Mouse (Mus musculus) forebrain, embryonic 14.5 days (tissue): ENCODE measurements around the gene Pde4c. TPM values are rescaled to one million over a fixed set of nuclear protein-coding genes. Genes with fewer than 3 reads are reported as not detected.
A peak's percentile ranks its signal among the peaks of the same experiment; 100 is the strongest.

Experiments used
- ATAC-seq: fragments of 200-750 bp; cut with Nextera tagmentation; 2 replicates; pipeline ENCODE4 v1.8.0; 2017; ENCODE audit warnings: mild to moderate bottlenecking, moderate library complexity
- DNase-seq: peaks from one replicate; pipeline ENCODE4 v3.0.0-alpha.2; 2015; ENCODE audit warnings: low spot score
- H3K27ac ChIP-seq: fragments of 300-500 bp; sonication (generic); 2 replicates; pipeline ENCODE4 v1.5.1; 2014; ENCODE audit warnings: low read depth, mild to moderate bottlenecking, control low read depth, low read length, moderate library complexity
- H3K27me3 ChIP-seq: fragments of 300-500 bp; sonication (generic); replicated peaks from 2 replicates; pipeline ENCODE4 v1.6.1; 2014; ENCODE audit warnings: low read length, control low read depth, mixed read lengths; ENCODE audit not compliant: control insufficient read depth, insufficient read depth
- H3K36me3 ChIP-seq: fragments of 300-500 bp; sonication (generic); 2 replicates; pipeline ENCODE4 v1.6.1; 2014; ENCODE audit warnings: low read length, control low read depth; ENCODE audit not compliant: control insufficient read depth, insufficient read depth
- H3K4me1 ChIP-seq: fragments of 300-500 bp; sonication (generic); 2 replicates; pipeline ENCODE4 v1.6.1; 2014; ENCODE audit warnings: antibody characterized with exemption, low read length, control low read depth; ENCODE audit not compliant: control insufficient read depth, insufficient read depth
- H3K4me2 ChIP-seq: fragments of 300-500 bp; sonication (generic); 2 replicates; pipeline ENCODE4 v1.6.1; 2014; ENCODE audit warnings: mild to moderate bottlenecking, control low read depth, low read length
- H3K4me3 ChIP-seq: fragments of 300-500 bp; sonication (generic); 2 replicates; pipeline ENCODE4 v1.5.1; 2014; ENCODE audit warnings: low read depth, low read length, control low read depth
- H3K9ac ChIP-seq: fragments of 300-500 bp; sonication (generic); 2 replicates; pipeline ENCODE4 v1.6.1; 2014; ENCODE audit warnings: mild to moderate bottlenecking, low read length, control low read depth, moderate library complexity
- H3K9me3 ChIP-seq: fragments of 300-500 bp; sonication (generic); replicated peaks from 2 replicates; pipeline ENCODE4 v1.6.1; 2016; ENCODE audit warnings: low read length, control low read depth, mixed read lengths; ENCODE audit not compliant: control insufficient read depth
- WGBS: fragments of 180-500 bp; shearing (Covaris S2); extraction: QIAGEN DNeasy Blood & Tissue Kit; methylation state at CpG from one replicate; pipeline ENCODE4 v1.1.7; 2014; 5-methylcytosine and 5-hydroxymethylcytosine counted together
- polyA plus RNA-seq: library from polyadenylated mRNA; unstranded; fragments of >200 nt; fragmentation: Nextera tagmentation; extraction: Ambion mirVana; gene quantifications from 2 replicates; pipeline ENCODE4 v1.2.1, GENCODE M21; 2014

The Pde4c gene
- polyA plus RNA-seq, 1 experiment from 2014 or later: not detected

DNA sequence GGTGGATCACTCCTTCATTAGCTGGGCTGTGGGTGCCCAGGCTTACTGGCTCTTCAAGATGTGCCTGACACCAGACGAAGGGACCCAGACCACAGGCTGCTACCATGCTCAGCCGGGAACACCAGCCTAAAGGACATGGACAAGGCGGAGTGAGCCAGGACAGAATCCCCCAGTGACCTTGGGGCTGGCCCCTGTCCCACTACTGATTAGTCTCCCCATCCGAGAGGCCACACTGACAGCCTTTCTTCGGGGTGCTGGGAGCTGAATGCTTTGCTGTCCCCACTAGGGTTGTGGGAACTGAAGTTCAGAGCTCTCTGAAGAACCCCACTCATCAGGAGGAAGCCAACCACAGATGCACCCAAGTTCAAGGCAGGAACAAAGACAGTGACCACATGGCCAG, 51.7 kb downstream of the Pde4c start:
- Histone ChIP-seq H3K36me3 (peaks cover 65% of the 10 kb centered on the region), H3K9ac (peak overlapping the region; percentile 98), H3K4me2 (peak overlapping the region; percentile 74), H3K9me3 (no peaks in the 10 kb centered on the region), H3K4me3 (peak overlapping the region; percentile 86), H3K27ac (no peak overlapping the region), H3K4me1 (peaks cover 35% of the 10 kb centered on the region), H3K27me3 (no peaks in the 10 kb centered on the region)
- 92% methylated on average over 5 of the region's 5 CpGs for WGBS
- DNase-seq: no peak
- no peak for ATAC-seq

- no peak for DNase-seq
- Histone ChIP-seq H3K27me3 (no peaks in the 10 kb centered on the region), H3K4me1 (peaks cover 35% of the 10 kb centered on the region), H3K27ac (peak overlapping the region; percentile 96), H3K4me3 (peak overlapping the region; percentile 86), H3K9me3 (no peaks in the 10 kb centered on the region), H3K9ac (peak overlapping the region; percentile 98), H3K36me3 (peaks cover 65% of the 10 kb centered on the region), H3K4me2 (peak overlapping the region; percentile 74)
- 3% methylated on average over 34 of the region's 34 CpGs for WGBS
- ATAC-seq: no peak
Observed at GRCm38 (mm10) chr8:70775851-70776495, 52.5 kb downstream of the Pde4c start.

- Histone ChIP-seq H3K36me3 (peaks cover 65% of the 10 kb centered on the region), H3K9me3 (no peaks in the 10 kb centered on the region), H3K9ac (peak within 1 kb of the TSS; percentile 98), H3K4me1 (peaks cover 35% of the 10 kb centered on the region), H3K4me2 (peak within 1 kb of the TSS; percentile 74), H3K27me3 (no peaks in the 10 kb centered on the region), H3K4me3 (peak within 1 kb of the TSS; percentile 86), H3K27ac (peak within 1 kb of the TSS; percentile 96)
- DNase-seq: peak; percentile 99
- ATAC-seq: peak; percentile 95
- WGBS: under 1% methylated on average over 93 of the region's 94 CpGs
Observed at GRCm38 (mm10) chr8:70776496-70777444, 53.2 kb downstream of the Pde4c start, which contains the start of gene Pik3r2. Pik3r2 (minus strand) TSS chr8:70776713.

DNA sequence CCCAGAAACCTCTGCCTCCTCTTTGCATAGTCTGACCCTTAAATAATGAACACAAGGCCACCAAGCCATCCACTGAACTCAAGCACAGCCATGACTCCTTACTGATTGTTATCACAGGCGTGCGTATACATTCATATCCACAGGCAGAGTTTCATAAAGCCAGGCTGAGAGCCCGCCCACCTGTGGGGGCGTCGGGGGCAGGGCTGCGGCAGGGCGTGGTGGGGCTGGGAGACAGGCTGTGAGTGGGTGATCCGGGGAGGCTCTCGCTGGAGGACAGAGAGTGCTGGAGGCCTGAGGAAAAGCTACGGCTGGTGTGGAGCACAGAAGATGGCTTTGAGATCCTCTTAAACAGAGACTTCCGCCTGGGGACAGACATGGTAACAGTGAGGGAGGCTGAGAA, 56.6 kb downstream of the Pde4c start:
- 87% methylated on average over 11 of the region's 11 CpGs for WGBS
- Histone ChIP-seq H3K4me3 (no peak overlapping the region), H3K9me3 (no peaks in the 10 kb centered on the region), H3K4me2 (no peak overlapping the region), H3K36me3 (peaks cover 63% of the 10 kb centered on the region), H3K27me3 (no peaks in the 10 kb centered on the region), H3K27ac (no peak overlapping the region), H3K4me1 (peaks cover 16% of the 10 kb centered on the region), H3K9ac (no peak overlapping the region)
- ATAC-seq (no peak), DNase-seq (no peak)

GRCm38 (mm10) chr8:70786291-70787050, 63.0 kb downstream of the Pde4c start:
- DNase-seq (no peak), ATAC-seq (no peak)
- Histone ChIP-seq H3K9ac (no peak overlapping the region), H3K4me3 (no peak overlapping the region), H3K4me1 (peaks cover 7% of the 10 kb centered on the region), H3K36me3 (peaks cover 74% of the 10 kb centered on the region), H3K9me3 (no peaks in the 10 kb centered on the region), H3K27me3 (no peaks in the 10 kb centered on the region), H3K4me2 (no peak overlapping the region), H3K27ac (no peak overlapping the region)
- 85% methylated on average over 25 of the region's 25 CpGs for WGBS

- ATAC-seq: no peak
- WGBS: 94% methylated on average over 3 of the region's 3 CpGs
- H3K27me3 ChIP-seq: no peaks in the 10 kb centered on the region
- no peak for DNase-seq
- no peak overlapping the region for H3K9ac ChIP-seq
- no peaks in the 10 kb centered on the region for H3K9me3 ChIP-seq
- H3K36me3 ChIP-seq: peaks cover 68% of the 10 kb centered on the region
- no peak overlapping the region for H3K4me3 ChIP-seq
- H3K27ac ChIP-seq: no peak overlapping the region
- no peak overlapping the region for H3K4me2 ChIP-seq
- peaks cover 9% of the 10 kb centered on the region for H3K4me1 ChIP-seq
Observed at GRCm38 (mm10) chr8:70787051-70787445, 63.5 kb downstream of the Pde4c start.

DNA sequence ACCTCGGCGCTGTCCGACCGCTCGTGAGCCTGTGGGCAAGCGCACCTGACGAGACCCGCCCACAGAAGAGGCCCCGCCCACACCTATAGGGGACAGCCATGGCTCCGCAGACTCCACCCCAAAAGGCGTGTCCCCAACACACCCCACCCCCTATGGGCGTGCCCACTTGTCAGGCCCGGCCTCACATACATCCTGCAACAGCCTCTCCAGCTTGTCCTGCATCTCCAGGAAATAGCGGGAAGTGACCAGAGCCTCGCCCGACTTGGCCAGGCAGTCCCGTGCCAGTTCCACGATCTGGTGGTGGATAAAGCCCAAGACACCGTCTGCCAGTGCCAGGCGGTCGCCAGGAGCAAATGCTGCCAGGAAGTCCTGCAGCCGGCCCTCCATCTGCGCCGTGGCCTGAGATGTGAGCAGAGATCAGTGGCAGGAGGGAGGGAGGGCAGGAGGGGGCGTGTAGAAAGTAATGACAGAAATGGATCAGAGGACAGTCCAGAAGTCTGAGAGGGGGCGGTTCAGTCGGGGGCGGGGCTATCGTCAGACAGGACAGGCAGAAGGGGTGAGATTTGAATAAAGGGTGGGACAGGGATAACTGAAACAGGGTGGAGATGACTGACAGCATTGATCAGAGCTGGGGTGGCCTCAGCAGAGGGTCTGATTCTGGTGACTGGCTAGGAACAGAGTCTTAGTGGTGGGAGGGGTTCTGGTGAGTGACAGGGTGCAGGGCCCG, 64.6 kb downstream of the Pde4c start:
- Histone ChIP-seq H3K27me3 (no peaks in the 10 kb centered on the region), H3K4me2 (no peak overlapping the region), H3K9me3 (no peaks in the 10 kb centered on the region), H3K27ac (no peak overlapping the region), H3K4me1 (peaks cover 14% of the 10 kb centered on the region), H3K4me3 (no peak overlapping the region), H3K9ac (no peak overlapping the region), H3K36me3 (peaks cover 64% of the 10 kb centered on the region)
- WGBS: 24% methylated on average over 30 of the region's 30 CpGs
- DNase-seq (no peak), ATAC-seq (no peak)

GRCm38 (mm10) chr8:70789046-70789445, 65.5 kb downstream of the Pde4c start:
- Histone ChIP-seq H3K4me2 (no peak overlapping the region), H3K4me1 (peaks cover 15% of the 10 kb centered on the region), H3K9me3 (no peaks in the 10 kb centered on the region), H3K27me3 (no peaks in the 10 kb centered on the region), H3K36me3 (peaks cover 54% of the 10 kb centered on the region), H3K4me3 (no peak overlapping the region), H3K9ac (0 out of 2 replicates have a peak overlapping the region, but pooled peaks have one; percentile 17), H3K27ac (no peak overlapping the region)
- WGBS: 86% methylated on average over 10 of the region's 10 CpGs
- ATAC-seq (no peak), DNase-seq (no peak)
